10 mouse cellular contexts compared by ENCODE assay signal in the genomic region with DNA sequence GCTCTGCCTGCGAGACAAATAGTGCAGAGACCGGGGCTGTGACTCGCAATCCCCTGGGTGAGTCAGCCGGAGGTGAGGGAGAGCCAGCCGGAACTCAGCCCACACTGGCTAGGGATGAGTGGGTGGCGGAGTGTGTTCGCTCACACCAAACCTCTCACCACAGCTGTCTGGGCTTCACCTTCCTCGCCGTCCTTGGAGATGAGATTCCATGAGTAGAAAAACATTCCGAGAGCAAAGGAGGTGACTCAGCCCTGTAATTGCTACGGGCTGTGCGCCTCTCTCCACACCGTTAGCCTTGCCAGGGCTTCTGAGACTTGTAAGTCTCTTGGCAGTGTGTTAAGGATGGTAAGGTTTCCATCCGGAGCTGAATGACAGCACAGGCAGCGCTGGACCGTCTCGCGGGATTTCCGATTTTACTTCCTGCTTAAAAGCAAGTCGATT.
DNase-seq lines count a peak whose midpoint lies in the region; ATAC-seq and TF ChIP-seq lines count a peak whose summit lies in the region.
"Had no signal": no experiment of that assay in that cellular context is flagged by ENCODE, and none has a peak within 500 bp of the region (broad histone marks: within the 10 kb centered on the region; RNA-seq: fewer than 3 reads in every experiment).

No protein-coding gene starts in this region.

- peak overlapping the region; percentile 1; the same call in 1 of the 2 replicates for H3K4me2 ChIP-seq in embryonic facial prominence, embryonic 15.5 days (replicated peaks)
- H3K4me2 ChIP-seq in heart, postnatal 0 days (ENCODE audit: low read depth, low read length), result peak overlapping the region; percentile 42
- H3K4me2 ChIP-seq in liver, embryonic 11.5 days, result no peak overlapping the region
- H3K4me2 ChIP-seq: hindbrain, embryonic 15.5 days; midbrain, embryonic 12.5 days had no signal

- peak; percentile 29; the same call in 1 of the 2 replicates for ATAC-seq in embryonic facial prominence, embryonic 15.5 days (ENCODE audit: insufficient number of reproducible peaks, low FRiP score, low TSS enrichment, low read depth)
- peak; percentile 66 for ATAC-seq in heart, postnatal 0 days (ENCODE audit: insufficient read depth, low read depth)
- ATAC-seq in liver, embryonic 11.5 days (replicated peaks; ENCODE audit: low FRiP score), result no peak

- no peak overlapping the region for H3K9ac ChIP-seq in embryonic facial prominence, embryonic 15.5 days
- H3K9ac ChIP-seq in heart, postnatal 0 days (replicated peaks; ENCODE audit: low read depth, low read length), result no peak overlapping the region
- no peak overlapping the region for H3K9ac ChIP-seq in liver, embryonic 11.5 days (ENCODE audit: low read depth, low read length)
- H3K9ac ChIP-seq: hindbrain, embryonic 15.5 days; midbrain, embryonic 12.5 days had no signal

- no peak for TF ChIP-seq POLR2A in testis, adult 2 months (IDR thresholded peaks at IDR 0.05; ENCODE audit: control insufficient read depth, low read depth, low read length)

- no peak overlapping the region for H3K4me3 ChIP-seq in embryonic facial prominence, embryonic 15.5 days (replicated peaks)
- peak overlapping the region; percentile 16 for H3K4me3 ChIP-seq in heart, postnatal 0 days (ENCODE audit: low read depth, low read length)
- H3K4me3 ChIP-seq in testis, adult 2 months (ENCODE audit: control insufficient read depth, low read depth, low read length), result peak overlapping the region; percentile 66
- H3K4me3 ChIP-seq in liver, embryonic 11.5 days (ENCODE audit: low read depth, low read length), result no peak overlapping the region
- H3K4me3 ChIP-seq: hindbrain, embryonic 15.5 days; midbrain, embryonic 12.5 days had no signal

- no peaks in the 10 kb centered on the region for H3K27me3 ChIP-seq in embryonic facial prominence, embryonic 15.5 days
- no peaks in the 10 kb centered on the region for H3K27me3 ChIP-seq in heart, postnatal 0 days (ENCODE audit: control insufficient read depth, insufficient read depth, low read length)
- no peaks in the 10 kb centered on the region for H3K27me3 ChIP-seq in testis, adult 2 months (ENCODE audit: control insufficient read depth, insufficient read depth, low read length)
- H3K27me3 ChIP-seq in liver, embryonic 11.5 days (replicated peaks; ENCODE audit: control insufficient read depth, insufficient read depth, low read length), result no peaks in the 10 kb centered on the region
- H3K27me3 ChIP-seq: hindbrain, embryonic 15.5 days; midbrain, embryonic 12.5 days had no signal

- TF ChIP-seq EP300 in heart, postnatal 0 days (IDR thresholded peaks at IDR 0.05; ENCODE audit: low read depth), result no peak

- H3K9me3 ChIP-seq in embryonic facial prominence, embryonic 15.5 days (replicated peaks), result no peaks in the 10 kb centered on the region
- no peaks in the 10 kb centered on the region for H3K9me3 ChIP-seq in heart, postnatal 0 days (replicated peaks; ENCODE audit: control insufficient read depth, low read length)
- no peaks in the 10 kb centered on the region for H3K9me3 ChIP-seq in liver, embryonic 11.5 days (ENCODE audit: control insufficient read depth, low read length)
- H3K9me3 ChIP-seq: hindbrain, embryonic 15.5 days; midbrain, embryonic 12.5 days had no signal

- H3K36me3 ChIP-seq in embryonic facial prominence, embryonic 15.5 days, result no peaks in the 10 kb centered on the region
- H3K36me3 ChIP-seq in heart, postnatal 0 days (replicated peaks; ENCODE audit: control insufficient read depth, insufficient read depth, low read length), result no peaks in the 10 kb centered on the region
- H3K36me3 ChIP-seq in testis, adult 2 months (ENCODE audit: control insufficient read depth, insufficient read depth, low read length), result no peaks in the 10 kb centered on the region
- no peaks in the 10 kb centered on the region for H3K36me3 ChIP-seq in liver, embryonic 11.5 days (ENCODE audit: control insufficient read depth, insufficient read depth, low read length)
- H3K36me3 ChIP-seq: hindbrain, embryonic 15.5 days; midbrain, embryonic 12.5 days had no signal

- no peak overlapping the region for H3K27ac ChIP-seq in embryonic facial prominence, embryonic 15.5 days (replicated peaks)
- no peak overlapping the region for H3K27ac ChIP-seq in heart, postnatal 0 days (ENCODE audit: low read depth)
- no peak overlapping the region for H3K27ac ChIP-seq in testis, adult 2 months (ENCODE audit: control insufficient read depth, insufficient read depth, low read depth, low read length)
- H3K27ac ChIP-seq in liver, embryonic 11.5 days (ENCODE audit: low read depth, low read length), result no peak overlapping the region
- H3K27ac ChIP-seq: hindbrain, embryonic 15.5 days; midbrain, embryonic 12.5 days had no signal

- H3K4me1 ChIP-seq in embryonic facial prominence, embryonic 15.5 days, result no peaks in the 10 kb centered on the region
- no peaks in the 10 kb centered on the region for H3K4me1 ChIP-seq in heart, postnatal 0 days (ENCODE audit: control insufficient read depth, insufficient read depth)
- H3K4me1 ChIP-seq in testis, adult 2 months (ENCODE audit: control insufficient read depth, insufficient read depth, low read length), result peaks cover 3% of the 10 kb centered on the region
- H3K4me1 ChIP-seq in liver, embryonic 11.5 days (replicated peaks; ENCODE audit: control insufficient read depth, insufficient read depth, low read length), result no peaks in the 10 kb centered on the region
- H3K4me1 ChIP-seq: hindbrain, embryonic 15.5 days; midbrain, embryonic 12.5 days had no signal

- 61% methylated on average over 20 of the region's 20 CpGs for WGBS in embryonic facial prominence, embryonic 15.5 days
- 53% methylated on average over 20 of the region's 20 CpGs for WGBS in heart, postnatal 0 days
- 84% methylated on average over 20 of the region's 20 CpGs for WGBS in liver, embryonic 11.5 days

- no peak for TF ChIP-seq CTCF in heart, postnatal 0 days (IDR thresholded peaks at IDR 0.05; ENCODE audit: low read depth)
- TF ChIP-seq CTCF in testis, adult 2 months (IDR thresholded peaks at IDR 0.05; ENCODE audit: control insufficient read depth, insufficient read depth, insufficient replicate concordance, low read depth, low read length), result no peak

- peak; percentile 31 for DNase-seq in ovary, adult 18-20 months (ENCODE audit: low spot score)
- no peak for DNase-seq in ovary, postnatal 10 days (ENCODE audit: low spot score)
- peak; percentile 14 for DNase-seq in heart, postnatal 0 days (ENCODE audit: low spot score)
- DNase-seq in cerebellum, adult 9-11 months, result no peak
- DNase-seq in liver, embryonic 11.5 days (ENCODE audit: low spot score), result no peak
- no peak for DNase-seq in natural killer cell, adult 2 months (ENCODE audit: low spot score in 2 of 2)

Comparison
In these comparisons a context has a peak if more than half of its experiments do, and no peak if none do; other contexts are left out.
1. DNase-seq: peak in ovary, adult 18-20 months (single experiment) and heart, postnatal 0 days (single experiment); none in ovary, postnatal 10 days (single experiment), cerebellum, adult 9-11 months (single experiment), liver, embryonic 11.5 days (single experiment) and natural killer cell, adult 2 months (0 of 2).
2. H3K4me3 ChIP-seq: peak in heart, postnatal 0 days (single experiment) and testis, adult 2 months (single experiment); none in embryonic facial prominence, embryonic 15.5 days (single experiment) and liver, embryonic 11.5 days (single experiment).